Mouse (Mus musculus) embryonic facial prominence, embryonic 15.5 days (tissue): ENCODE measurements around the gene Ccnl2. TPM values are rescaled to one million over a fixed set of nuclear protein-coding genes. Genes with fewer than 3 reads are reported as not detected.
"Not testable (repeated sequence)": the region's sequence is repeated elsewhere in the genome, so short reads cannot be mapped to it uniquely, and the experiment has no call there.

ENCODE experiments used
- ATAC-seq: fragments of 200-750 bp; cut with Nextera tagmentation; 2 replicates; pipeline ENCODE4 v1.8.0; 2017; ENCODE audit warnings: low read depth, moderate TSS enrichment; ENCODE audit not compliant: insufficient number of reproducible peaks, low FRiP score, low TSS enrichment
- H3K27ac ChIP-seq: fragments of 300-500 bp; sonication (generic); replicated peaks from 2 replicates; pipeline ENCODE4 v1.5.1; 2015; ENCODE audit warnings: mild to moderate bottlenecking, inconsistent platforms
- H3K27me3 ChIP-seq: fragments of 300-500 bp; sonication (generic); 2 replicates; pipeline ENCODE4 v1.6.1; 2015; ENCODE audit warnings: inconsistent platforms
- H3K36me3 ChIP-seq: fragments of 300-500 bp; sonication (generic); 2 replicates; pipeline ENCODE4 v1.6.1; 2015; ENCODE audit warnings: mild to moderate bottlenecking, inconsistent platforms
- H3K4me1 ChIP-seq: fragments of 300-500 bp; sonication (generic); 2 replicates; pipeline ENCODE4 v1.6.1; 2015; ENCODE audit warnings: inconsistent platforms
- H3K4me2 ChIP-seq: fragments of 300-500 bp; sonication (generic); replicated peaks from 2 replicates; pipeline ENCODE4 v1.6.1; 2015; ENCODE audit warnings: mild to moderate bottlenecking, inconsistent platforms
- H3K4me3 ChIP-seq: fragments of 300-500 bp; sonication (generic); replicated peaks from 2 replicates; pipeline ENCODE4 v1.5.1; 2015; ENCODE audit warnings: mild to moderate bottlenecking, inconsistent platforms
- H3K9ac ChIP-seq: fragments of 300-500 bp; sonication (generic); 2 replicates; pipeline ENCODE4 v1.6.1; 2015; ENCODE audit warnings: inconsistent platforms
- H3K9me3 ChIP-seq: fragments of 300-500 bp; sonication (generic); replicated peaks from 2 replicates; pipeline ENCODE4 v1.6.1; 2016; ENCODE audit warnings: inconsistent platforms
- WGBS: fragments of 180-500 bp; shearing (Covaris S2); methylation state at CpG from one replicate; pipeline ENCODE4 v1.1.7; 2015; 5-methylcytosine and 5-hydroxymethylcytosine counted together
- polyA plus RNA-seq: library from polyadenylated mRNA; unstranded; fragments of >200 nt; fragmentation: Nextera tagmentation; extraction: Ambion mirVana; gene quantifications from 2 replicates; pipeline ENCODE4 v1.2.1, GENCODE M21; 2015

Ccnl2 gene
- polyA plus RNA-seq, 1 experiment from 2014 or later, result 206 TPM

- Histone ChIP-seq H3K27me3 (peaks cover 4% of the 10 kb centered on the region; the same call in 1 of the 2 replicates), H3K4me2 (no peak overlapping the region), H3K36me3 (no peaks in the 10 kb centered on the region), H3K27ac (no peak overlapping the region), H3K4me1 (peaks cover 49% of the 10 kb centered on the region), H3K4me3 (no peak overlapping the region), H3K9ac (no peak overlapping the region), H3K9me3 (no peaks in the 10 kb centered on the region)
- WGBS, result 29% methylated on average over 2 of the region's 2 CpGs
- no peak for ATAC-seq
These were observed 35.5 kb upstream of the Ccnl2 start for GRCm38 (mm10) chr4:155776704-155777335.

GRCm38 (mm10) chr4:155777816-155778215 lies 34.5 kb upstream of the Ccnl2 start:
- WGBS, result 64% methylated on average over 2 of the region's 2 CpGs
- no peak for ATAC-seq
- Histone ChIP-seq H3K27ac (no peak overlapping the region), H3K4me2 (no peak overlapping the region), H3K4me1 (peaks cover 49% of the 10 kb centered on the region), H3K27me3 (peaks cover 4% of the 10 kb centered on the region; the same call in 1 of the 2 replicates), H3K4me3 (no peak overlapping the region), H3K36me3 (no peaks in the 10 kb centered on the region), H3K9ac (no peak overlapping the region), H3K9me3 (no peaks in the 10 kb centered on the region)

- Histone ChIP-seq H3K9me3 (no peaks in the 10 kb centered on the region), H3K4me2 (no peak overlapping the region), H3K4me3 (no peak overlapping the region), H3K4me1 (peaks cover 44% of the 10 kb centered on the region), H3K36me3 (no peaks in the 10 kb centered on the region), H3K27me3 (no peaks in the 10 kb centered on the region), H3K27ac (no peak overlapping the region), H3K9ac (no peak overlapping the region)
- WGBS, result 82% methylated on average over 4 of the region's 4 CpGs
- ATAC-seq, result no peak
These were observed 32.8 kb upstream of the Ccnl2 start for GRCm38 (mm10) chr4:155779498-155779897.

- Histone ChIP-seq H3K4me3 (no peak overlapping the region), H3K27ac (peak overlapping the region; percentile 60; the same call in 1 of the 2 replicates), H3K9me3 (no peaks in the 10 kb centered on the region), H3K9ac (no peak overlapping the region), H3K27me3 (no peaks in the 10 kb centered on the region), H3K4me1 (peaks cover 33% of the 10 kb centered on the region), H3K36me3 (no peaks in the 10 kb centered on the region), H3K4me2 (no peak overlapping the region)
- WGBS, result 29% methylated on average over 6 of the region's 6 CpGs
- ATAC-seq, result peak; percentile 56
These were observed 31.4 kb upstream of the Ccnl2 start for GRCm38 (mm10) chr4:155780895-155781294.

- Histone ChIP-seq H3K4me3 (peak overlapping the region; percentile 67), H3K4me1 (peaks cover 17% of the 10 kb centered on the region), H3K27ac (peak overlapping the region; percentile 82; the same call in 1 of the 2 replicates), H3K4me2 (peak overlapping the region; percentile 78), H3K9ac (no peak overlapping the region), H3K27me3 (no peaks in the 10 kb centered on the region), H3K36me3 (no peaks in the 10 kb centered on the region), H3K9me3 (no peaks in the 10 kb centered on the region)
- WGBS, result 33% methylated on average over 16 of the region's 16 CpGs
- no peak for ATAC-seq
These were observed 28.7 kb upstream of the Ccnl2 start for GRCm38 (mm10) chr4:155783486-155784080.

GRCm38 (mm10) chr4:155784081-155784701 lies 28.1 kb upstream of the Ccnl2 start:
- Histone ChIP-seq H3K4me1 (peaks cover 17% of the 10 kb centered on the region), H3K4me2 (peak overlapping the region; percentile 78), H3K27me3 (no peaks in the 10 kb centered on the region), H3K36me3 (no peaks in the 10 kb centered on the region), H3K4me3 (peak overlapping the region; percentile 67), H3K9ac (peak overlapping the region; percentile 60), H3K9me3 (no peaks in the 10 kb centered on the region), H3K27ac (peak overlapping the region; percentile 82)
- WGBS, result under 1% methylated on average over 52 of the region's 52 CpGs
- ATAC-seq, result peak; percentile 80

GRCm38 (mm10) chr4:155785246-155785645 lies 27.0 kb upstream of the Ccnl2 start:
- no peak overlapping the region for H3K4me2 ChIP-seq
- peaks cover 17% of the 10 kb centered on the region for H3K4me1 ChIP-seq
- 82% methylated on average over 10 of the region's 10 CpGs for WGBS
- H3K36me3 ChIP-seq, result no peaks in the 10 kb centered on the region
- no peak overlapping the region for H3K9ac ChIP-seq
- ATAC-seq, result no peak
- 0 out of 2 replicates have a peak overlapping the region, but pooled peaks have one; percentile 8 for H3K4me3 ChIP-seq
- no peaks in the 10 kb centered on the region for H3K9me3 ChIP-seq
- H3K27ac ChIP-seq, result 0 out of 2 replicates have a peak overlapping the region, but pooled peaks have one; percentile 7
- H3K27me3 ChIP-seq, result no peaks in the 10 kb centered on the region

- no peak for ATAC-seq
- Histone ChIP-seq H3K4me3 (peak within 1 kb of the TSS; percentile 67), H3K27ac (0 out of 2 replicates have a peak within 1 kb of the TSS, but pooled peaks have one; percentile 7), H3K27me3 (no peaks in the 10 kb centered on the region), H3K4me2 (peak within 1 kb of the TSS; percentile 78), H3K9me3 (no peaks in the 10 kb centered on the region), H3K36me3 (no peaks in the 10 kb centered on the region), H3K4me1 (peaks cover 15% of the 10 kb centered on the region), H3K9ac (no peak within 1 kb of the TSS)
- WGBS, result 56% methylated on average over 5 of the region's 5 CpGs
These were observed 26.5 kb upstream of the Ccnl2 start, which contains the start of gene Tmem88b for GRCm38 (mm10) chr4:155785819-155786218. TSS of gene Tmem88b (minus strand) at chr4:155785874.

GRCm38 (mm10) chr4:155788300-155788699 lies 24.0 kb upstream of the Ccnl2 start:
- ATAC-seq, result no peak
- Histone ChIP-seq H3K36me3 (no peaks in the 10 kb centered on the region), H3K4me3 (no peak overlapping the region), H3K9me3 (no peaks in the 10 kb centered on the region), H3K4me1 (peaks cover 12% of the 10 kb centered on the region), H3K27me3 (no peaks in the 10 kb centered on the region), H3K27ac (no peak overlapping the region), H3K9ac (no peak overlapping the region), H3K4me2 (no peak overlapping the region)
- 72% methylated on average over 3 of the region's 3 CpGs for WGBS

- H3K4me2 ChIP-seq, H3K27ac ChIP-seq, H3K4me3 ChIP-seq, H3K4me1 ChIP-seq, H3K9me3 ChIP-seq, H3K27me3 ChIP-seq, H3K36me3 ChIP-seq, ATAC-seq, H3K9ac ChIP-seq: not testable (repeated sequence)
- WGBS, result 78% methylated on average over 4 of the region's 4 CpGs
These were observed 23.5 kb upstream of the Ccnl2 start for GRCm38 (mm10) chr4:155788833-155789232.

- no peak within 1 kb of the TSS for H3K4me2 ChIP-seq
- H3K27ac ChIP-seq, result 0 out of 2 replicates have a peak within 1 kb of the TSS, but pooled peaks have one; percentile 39
- no peaks in the 10 kb centered on the region for H3K27me3 ChIP-seq
- no peaks in the 10 kb centered on the region for H3K4me1 ChIP-seq
- peak; percentile 15; the same call in 1 of the 2 replicates for ATAC-seq
- 76% methylated on average over 3 of the region's 3 CpGs for WGBS
- no peaks in the 10 kb centered on the region for H3K36me3 ChIP-seq
- H3K9me3 ChIP-seq, result no peaks in the 10 kb centered on the region
- no peak within 1 kb of the TSS for H3K4me3 ChIP-seq
- no peak within 1 kb of the TSS for H3K9ac ChIP-seq
These were observed 22.2 kb upstream of the Ccnl2 start, which contains the start of gene Ankrd65 for GRCm38 (mm10) chr4:155790021-155790489. TSS of gene Ankrd65 (plus strand) at chr4:155790439.
